Mouse (Mus musculus) heart, postnatal 4 days (tissue): ENCODE measurements at regions not wholly inside any gene's neighbourhood (a gene's known extent, or its start where the extent isn't known, plus 50 kb on each side); places are given as distances from the start of the nearest gene placed in this dataset.

Experiments
- DNase-seq: peaks from one replicate; pipeline ENCODE4 v3.0.0; 2021

DNA sequence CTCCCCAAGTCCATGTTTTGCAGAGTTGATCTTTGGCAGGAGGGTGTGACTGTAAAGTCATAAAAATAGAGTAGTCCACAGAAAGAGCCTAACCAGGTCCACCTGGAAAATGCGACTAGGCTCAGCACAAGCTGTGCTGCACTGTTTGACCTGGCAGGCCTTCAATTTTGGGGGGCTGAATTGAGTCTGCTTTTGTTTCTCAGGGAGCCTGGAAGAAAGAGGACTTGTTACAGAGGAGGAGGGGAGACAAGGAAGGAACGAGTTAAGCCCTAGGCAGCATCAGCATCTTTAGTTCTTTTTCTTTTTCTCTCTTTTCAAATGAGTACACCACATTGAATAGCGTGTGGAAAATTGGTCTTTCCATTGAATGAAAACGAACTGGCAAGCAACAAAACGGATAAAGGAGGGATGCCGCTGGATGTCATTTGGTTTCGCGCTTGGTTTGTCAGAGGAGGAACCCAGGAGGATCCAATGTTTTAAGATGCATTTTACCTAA lies 516.1 kb downstream of the Gja1 start:
- DNase-seq, result no peak

DNA sequence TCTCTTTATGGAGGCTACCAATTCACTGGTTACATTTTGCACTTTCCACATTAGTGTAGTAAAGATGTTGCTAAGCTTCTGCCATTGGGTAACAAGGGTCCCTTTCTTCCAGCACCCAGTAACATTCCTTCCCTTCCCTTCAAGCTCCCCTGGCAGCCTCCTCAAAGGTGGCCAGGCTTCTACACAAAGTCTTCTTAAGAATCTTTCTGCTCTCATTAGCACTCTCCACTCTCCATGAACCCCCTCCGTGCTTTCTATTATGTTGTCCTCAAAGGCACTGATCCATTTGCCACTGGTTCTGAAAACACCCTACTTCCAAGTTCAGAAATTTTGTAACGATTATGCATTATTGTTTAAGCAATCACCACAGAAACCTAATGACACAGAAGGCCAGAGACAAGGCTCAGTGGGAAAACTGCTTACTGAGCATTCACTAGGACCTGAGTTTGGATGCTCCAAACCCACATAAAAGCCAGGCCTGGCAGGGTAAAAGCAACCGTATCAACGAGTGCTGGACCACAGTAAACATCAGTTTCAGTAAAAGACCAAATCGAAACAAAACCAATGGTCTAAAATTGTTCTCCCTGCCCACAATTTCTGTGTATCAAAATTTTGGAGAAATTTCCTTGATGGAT lies 522.6 kb downstream of the Gja1 start:
- DNase-seq, result no peak

DNA sequence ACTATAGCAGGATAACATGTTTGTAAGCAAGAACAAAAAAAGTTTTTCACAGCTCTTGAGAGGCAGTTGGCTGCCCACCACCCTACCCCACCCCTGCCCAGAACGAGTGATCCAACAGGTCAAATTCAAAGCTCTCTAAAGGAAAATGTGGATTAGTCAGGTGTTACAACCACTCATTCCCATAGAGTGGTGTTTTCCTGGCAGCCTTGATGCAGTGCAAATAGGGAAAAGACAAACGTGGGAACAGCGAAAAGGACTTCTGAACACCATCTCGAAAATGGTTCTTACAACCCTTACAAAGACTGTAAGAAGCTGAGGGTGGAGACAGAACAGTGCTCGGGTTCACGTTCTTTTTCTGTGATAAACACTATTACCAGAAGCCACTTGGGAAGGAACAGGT lies 523.8 kb downstream of the Gja1 start:
- no peak for DNase-seq

DNA sequence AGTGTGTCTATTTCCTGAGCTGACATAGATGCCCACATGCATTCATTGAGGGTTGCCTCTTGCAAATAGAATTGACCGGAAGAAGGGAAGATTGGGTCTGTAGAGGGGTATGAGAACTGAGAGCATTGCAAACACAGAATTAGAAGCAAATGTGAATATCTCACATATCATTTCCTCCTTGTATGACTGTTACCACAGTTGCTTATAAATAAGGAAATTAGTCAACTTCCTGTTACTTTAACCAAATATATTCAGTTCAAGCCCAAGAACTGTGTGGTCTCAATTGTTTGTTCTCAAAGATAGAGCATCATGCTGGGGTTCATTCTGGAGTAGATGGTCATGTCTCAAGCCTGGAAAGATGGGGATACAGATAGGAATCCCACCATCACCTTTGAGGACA lies 535.6 kb downstream of the Gja1 start:
- DNase-seq, result no peak

DNA sequence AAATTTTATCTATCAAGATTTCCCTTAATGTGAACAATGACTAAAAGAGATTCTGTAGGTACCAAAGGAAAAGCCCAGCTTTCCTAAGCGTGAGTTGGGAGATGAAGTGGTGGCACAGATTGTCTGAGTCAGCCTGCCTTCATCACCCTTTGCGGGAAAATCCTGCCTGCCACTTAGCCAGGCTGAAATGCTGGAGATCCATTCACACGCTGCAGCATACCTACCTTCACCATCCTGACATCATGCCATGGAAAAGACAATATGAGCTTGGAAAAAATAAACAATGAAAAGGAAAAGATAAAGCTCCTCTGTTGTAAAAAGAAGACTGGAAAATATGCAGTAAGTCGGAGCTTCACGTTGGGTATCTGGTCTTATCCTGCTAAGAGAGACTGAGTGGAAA lies 537.0 kb downstream of the Gja1 start:
- no peak for DNase-seq

DNA sequence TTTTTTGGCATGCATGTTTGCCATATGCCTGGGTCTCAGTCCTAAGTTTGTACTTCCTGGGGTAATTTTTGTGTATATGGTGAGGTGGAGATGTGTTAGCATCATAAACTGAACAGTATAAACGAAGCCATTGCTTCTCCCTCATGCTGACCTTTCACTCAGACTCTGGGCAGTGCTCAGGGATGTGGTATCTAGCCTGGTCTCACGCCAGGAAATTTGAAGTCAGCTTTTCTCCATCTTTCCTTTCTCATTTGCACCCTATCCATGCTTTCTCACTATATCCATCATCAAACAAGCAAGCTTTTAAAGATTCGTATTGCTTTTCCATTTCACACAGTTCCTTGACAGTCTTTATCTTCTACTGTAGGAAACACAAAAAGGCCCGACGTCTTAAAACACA lies 541.3 kb downstream of the Gja1 start:
- DNase-seq, result no peak

DNA sequence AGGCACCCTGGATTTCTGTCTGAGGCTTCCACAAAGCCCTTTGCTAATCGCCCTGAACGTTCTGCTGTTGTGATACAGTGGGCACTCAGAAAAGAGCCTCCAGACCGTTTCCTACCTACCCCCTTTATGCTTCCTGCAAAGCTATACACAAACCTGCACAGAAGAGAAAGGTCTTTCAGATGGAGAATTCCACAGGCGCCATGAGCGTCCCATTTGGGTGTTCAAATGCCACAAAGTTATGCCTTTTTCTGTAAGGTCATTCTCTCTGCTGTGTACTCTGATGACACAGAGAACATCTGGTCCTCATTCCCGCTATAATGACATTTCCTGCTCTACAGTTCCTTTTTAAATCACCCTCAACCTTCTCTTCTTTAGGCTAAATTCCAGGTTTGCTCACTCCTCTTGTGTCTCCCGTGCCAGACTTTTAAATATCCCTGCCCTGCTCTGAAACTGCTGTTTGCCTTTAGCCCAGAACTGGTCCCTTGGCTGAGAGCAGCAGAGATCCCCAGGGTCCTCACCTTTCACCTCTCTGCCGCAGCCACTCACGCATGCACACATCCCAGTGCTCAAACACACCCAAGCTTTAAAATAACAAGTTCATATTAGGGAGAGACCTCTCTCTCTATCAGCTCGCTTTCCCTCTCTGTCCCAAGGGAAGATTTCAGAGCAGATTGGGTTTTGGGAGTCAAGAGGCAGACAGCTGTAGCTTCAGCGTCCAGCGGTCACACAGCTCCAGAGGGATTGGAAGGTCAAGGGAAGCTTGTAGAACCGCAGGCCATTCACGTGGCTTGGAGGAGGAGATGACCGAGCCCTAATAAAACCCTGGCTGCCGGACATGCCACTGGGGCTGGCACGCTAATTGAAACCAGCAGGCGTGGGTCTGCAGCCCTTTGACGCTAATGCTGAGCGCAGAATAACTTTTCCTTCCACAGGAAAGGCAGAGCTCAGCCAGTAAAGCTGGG lies 543.9 kb downstream of the Gja1 start:
- DNase-seq, result peak; percentile 35

DNA sequence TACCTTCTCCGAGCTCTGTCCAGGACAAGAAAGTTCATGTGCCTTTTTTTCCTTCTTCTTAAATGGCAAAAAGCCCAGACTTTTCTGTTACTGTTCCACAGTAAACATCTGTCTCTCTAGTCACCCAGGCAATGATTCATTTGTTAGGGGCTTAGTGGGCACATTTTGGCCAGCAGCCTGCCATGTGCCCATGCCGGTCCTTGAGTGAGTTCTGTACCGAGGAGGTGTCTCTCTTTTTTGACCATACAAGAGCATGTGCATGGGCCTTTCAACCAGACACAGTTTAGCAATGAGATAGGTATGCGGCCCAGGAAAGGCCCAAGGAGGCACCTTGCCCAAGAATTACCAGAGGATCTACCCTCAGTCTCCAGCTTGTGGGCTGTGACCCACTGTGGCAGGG lies 551.0 kb upstream of the Hsf2 start:
- no peak for DNase-seq

DNA sequence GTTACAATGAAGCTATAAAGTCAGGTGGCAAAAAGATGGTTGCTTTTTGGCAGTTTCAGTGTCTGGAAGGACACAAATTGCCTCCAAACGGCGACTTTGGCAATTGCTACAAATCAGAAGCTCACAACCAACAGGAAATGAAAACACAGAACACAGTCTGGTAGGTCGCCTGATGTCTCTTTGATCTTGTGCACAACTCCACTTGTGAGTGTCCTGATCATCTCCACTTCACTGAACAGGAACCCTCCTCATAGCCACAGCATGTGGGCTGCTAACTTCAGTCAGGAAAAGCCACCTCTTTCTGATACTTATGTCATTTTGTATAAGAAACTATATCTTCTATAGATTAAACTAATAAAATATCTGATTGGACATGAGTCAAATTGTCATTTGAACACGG lies 544.2 kb upstream of the Hsf2 start:
- no peak for DNase-seq

DNA sequence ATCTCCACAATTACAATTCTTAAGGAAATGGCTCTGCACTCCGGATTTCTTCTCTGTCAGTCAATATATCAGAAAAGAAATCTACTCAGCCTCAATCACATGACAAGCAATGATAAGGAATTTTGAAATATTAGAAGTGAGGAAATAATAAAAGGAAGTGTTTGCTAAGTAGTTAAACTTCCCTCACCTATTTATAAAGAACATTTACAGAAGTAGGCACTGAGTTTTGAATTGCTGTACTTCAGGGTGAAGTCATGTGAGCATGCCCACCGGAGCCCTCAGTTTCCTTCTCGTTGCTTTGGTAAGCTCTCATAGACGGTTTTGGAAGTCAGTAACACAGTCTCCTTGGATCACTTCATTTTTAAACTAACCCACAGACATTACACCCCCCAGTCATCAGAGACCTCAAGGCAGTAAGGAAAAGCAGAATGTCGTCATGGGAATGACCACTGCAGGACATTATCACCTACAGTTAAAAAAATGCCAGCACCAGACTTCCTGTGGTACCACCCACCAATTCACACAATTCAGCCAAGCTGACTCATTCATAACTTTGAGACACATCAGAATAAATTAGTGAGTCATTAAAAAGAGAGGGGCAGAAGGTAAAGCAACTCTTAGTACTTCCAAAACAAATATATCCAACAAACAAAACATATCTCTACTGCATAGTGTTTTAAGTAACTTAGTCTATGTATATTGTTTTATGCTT lies 541.6 kb upstream of the Hsf2 start:
- no peak for DNase-seq

DNA sequence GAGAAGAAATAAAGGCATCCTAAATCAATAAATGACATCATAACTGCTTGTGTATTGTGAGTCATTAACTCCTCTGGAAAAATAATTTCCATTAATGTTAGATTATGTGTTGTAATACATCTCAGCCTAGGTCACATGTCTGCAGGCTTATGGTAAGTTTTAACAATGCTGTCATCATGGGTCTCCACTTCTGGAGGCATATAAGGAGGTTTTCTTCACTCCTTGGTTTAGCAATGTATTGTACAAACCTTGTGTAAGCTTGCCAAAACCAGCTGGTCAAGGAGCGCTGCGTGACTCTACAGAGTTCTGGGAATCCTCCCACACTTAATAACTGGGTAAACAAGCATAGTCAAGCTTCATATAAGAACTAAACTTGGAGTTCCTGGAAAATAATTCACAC lies 529.5 kb upstream of the Hsf2 start:
- no peak for DNase-seq

DNA sequence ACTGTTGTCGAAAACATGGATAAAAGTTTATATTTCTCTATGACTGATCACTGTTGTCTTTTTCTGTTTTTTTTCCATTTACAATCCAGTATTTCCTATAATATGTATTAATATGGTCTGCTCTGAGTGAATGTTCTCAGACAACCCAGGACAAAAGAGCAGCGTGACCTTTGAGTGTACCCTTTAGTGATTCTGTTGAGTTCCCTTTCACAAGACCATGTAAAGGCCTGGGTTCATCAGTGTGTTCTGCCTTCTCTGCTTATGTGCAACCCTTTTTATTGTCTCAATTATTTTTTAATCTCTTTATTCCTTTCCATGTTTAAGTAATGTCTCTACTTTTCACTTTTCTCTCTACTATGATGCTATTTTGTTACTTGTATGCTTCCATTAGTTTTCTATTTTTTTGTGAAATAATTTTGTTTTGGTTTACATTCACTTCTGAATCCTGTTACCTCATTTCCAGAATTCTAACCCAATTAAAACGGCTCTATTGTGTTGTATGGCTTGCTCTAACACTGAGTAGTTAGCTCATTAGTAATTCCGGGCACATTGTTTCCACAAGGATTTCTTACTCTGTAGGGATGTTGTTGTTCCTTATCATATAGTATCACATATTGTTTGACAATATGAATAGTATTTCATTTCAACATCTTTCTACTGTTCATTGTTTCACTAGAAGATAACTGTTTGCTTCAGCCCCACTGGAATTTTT lies 523.9 kb upstream of the Hsf2 start:
- no peak for DNase-seq

DNA sequence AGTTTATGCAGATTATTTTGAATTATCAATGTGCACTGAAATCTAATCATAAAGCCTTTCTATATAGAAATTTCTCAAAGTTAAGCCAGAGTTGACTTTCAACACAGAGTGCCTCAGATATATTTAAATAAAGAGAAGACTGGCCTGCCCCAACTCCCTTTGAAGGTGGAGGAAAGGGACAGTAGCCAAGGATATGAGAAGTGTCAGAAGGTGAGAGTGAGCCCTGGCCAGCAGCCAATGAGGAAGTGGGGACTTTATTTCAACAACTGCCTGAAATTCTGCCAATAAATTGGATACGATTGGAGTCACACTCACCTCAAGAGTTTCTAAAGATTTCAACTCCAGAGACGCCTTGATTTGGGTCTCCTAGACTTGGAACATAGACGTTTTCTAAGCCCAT lies 523.0 kb upstream of the Hsf2 start:
- DNase-seq, result peak; percentile 59

DNA sequence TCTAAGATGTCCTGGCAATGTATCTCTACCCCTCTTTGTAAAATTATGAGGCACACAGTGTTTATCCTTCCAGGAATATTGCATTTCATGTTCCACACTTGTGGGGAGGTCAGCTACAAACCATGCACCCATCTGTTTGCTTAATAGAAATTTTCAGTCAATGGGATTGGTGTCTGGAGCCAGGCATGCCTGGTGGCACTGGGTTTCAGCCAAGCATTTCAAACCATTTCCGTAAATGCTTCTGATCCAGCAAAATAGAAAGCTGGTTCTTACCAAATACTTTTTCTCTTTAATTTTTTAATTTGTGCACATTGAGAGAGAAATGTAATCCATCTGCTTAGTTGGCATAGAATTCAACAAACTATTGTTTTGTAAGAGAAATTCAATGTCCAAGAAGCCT lies 517.3 kb upstream of the Hsf2 start:
- no peak for DNase-seq

DNA sequence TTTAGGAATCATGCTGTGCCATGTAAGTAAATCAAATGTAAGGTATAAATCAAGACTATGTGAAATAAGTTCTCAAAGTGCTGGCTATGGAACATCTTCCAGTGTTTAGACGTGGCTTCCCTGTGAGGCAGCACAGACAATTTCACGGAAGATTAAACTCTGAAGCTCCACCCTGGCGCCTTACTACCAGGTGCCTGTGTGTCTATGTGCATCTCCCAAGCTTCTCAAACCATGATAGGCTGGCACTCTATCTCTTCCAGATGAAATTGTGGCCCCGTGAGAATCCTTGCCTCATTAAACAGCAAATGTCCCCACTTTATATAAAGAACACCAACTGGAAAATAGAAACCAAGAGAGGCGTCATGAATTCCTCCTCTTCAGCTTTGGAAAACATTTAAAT lies 511.4 kb upstream of the Hsf2 start:
- no peak for DNase-seq

DNA sequence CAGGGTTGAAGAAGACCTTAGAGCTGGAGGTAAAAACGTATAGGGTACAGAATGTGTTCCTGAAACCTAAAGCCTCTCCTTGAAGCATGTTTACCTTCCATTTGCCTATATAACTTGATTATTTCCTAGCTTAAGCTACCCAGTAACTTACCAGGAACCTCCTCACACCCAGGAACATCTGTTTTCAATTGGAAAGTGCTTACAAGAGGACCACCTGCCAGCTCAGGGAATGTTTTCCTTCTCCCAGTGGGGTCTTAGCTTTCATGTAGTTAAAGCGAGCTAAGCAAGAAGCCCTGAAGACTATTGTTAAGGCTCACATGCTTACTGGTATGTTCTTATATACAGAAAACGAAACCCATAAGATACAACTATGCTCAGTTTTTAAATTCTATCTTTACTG lies 506.6 kb upstream of the Hsf2 start:
- DNase-seq, result no peak

DNA sequence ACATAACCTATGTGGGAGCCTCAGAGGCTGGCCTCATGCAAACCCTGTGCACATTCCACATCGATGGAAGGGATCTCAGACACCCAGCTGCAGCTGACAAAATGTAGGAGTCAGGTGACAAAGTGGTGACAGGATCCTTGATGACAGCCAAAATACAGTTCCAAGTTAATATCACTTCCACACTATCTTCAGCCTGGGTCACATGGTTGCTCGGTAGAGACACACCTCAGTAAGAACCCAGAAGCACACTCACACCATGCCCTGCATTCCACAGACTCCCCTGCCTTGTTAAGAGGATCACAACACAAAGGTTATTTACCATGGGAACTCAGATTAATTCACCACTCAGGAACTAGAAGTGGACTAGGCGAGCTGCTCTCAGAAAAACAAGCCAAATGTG lies 505.4 kb upstream of the Hsf2 start:
- DNase-seq, result peak; percentile 73

DNA sequence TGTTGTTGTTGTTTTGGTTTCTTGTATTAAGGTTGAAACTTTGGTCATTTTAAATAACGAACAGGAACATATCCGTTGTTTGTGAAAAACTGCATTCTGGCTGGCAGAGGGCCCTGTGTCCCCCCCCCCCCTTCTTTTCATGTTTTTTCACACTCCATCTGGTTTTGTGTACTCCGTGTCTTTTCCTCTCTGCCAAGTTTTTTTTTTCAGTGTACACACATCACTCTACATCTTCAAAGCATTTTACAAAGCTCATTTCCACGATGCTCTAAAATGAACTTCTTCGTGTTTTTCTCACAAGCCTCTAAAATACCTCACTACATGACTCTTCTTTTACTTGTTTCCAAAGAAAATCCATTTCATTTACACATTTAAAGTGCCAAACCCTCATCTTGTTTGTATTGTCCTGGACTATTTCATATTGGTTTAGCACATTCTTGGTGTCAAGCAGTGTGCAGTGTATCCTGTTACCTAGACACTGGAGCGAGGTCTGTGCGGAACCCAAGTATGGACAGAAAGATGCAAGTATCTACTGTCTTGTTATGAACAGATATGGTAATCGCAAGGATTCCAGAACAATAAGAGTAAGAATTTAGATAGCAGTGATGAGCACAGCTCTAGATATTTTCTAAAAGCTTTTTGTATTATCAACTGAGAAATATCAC lies 503.5 kb upstream of the Hsf2 start:
- no peak for DNase-seq

DNA sequence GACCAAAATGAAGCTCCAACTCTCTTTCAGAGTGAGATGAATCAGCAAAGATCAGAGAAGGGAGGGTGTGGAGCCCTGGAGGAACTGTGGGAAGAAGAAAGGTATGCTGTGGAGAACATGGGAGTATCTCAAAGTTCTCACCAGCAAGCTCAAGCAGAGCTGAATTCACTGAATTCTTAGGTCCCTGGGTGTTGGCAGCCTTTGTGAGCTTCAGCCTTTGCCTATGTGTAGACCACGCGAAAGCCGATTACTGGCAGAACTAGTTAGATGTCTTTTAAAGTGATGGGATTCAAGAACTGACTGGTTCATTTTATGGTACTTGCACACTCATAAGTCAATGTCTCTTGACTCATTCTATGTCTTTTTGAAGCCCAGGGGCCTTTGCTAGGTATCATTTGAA lies 491.2 kb upstream of the Hsf2 start:
- DNase-seq, result no peak

DNA sequence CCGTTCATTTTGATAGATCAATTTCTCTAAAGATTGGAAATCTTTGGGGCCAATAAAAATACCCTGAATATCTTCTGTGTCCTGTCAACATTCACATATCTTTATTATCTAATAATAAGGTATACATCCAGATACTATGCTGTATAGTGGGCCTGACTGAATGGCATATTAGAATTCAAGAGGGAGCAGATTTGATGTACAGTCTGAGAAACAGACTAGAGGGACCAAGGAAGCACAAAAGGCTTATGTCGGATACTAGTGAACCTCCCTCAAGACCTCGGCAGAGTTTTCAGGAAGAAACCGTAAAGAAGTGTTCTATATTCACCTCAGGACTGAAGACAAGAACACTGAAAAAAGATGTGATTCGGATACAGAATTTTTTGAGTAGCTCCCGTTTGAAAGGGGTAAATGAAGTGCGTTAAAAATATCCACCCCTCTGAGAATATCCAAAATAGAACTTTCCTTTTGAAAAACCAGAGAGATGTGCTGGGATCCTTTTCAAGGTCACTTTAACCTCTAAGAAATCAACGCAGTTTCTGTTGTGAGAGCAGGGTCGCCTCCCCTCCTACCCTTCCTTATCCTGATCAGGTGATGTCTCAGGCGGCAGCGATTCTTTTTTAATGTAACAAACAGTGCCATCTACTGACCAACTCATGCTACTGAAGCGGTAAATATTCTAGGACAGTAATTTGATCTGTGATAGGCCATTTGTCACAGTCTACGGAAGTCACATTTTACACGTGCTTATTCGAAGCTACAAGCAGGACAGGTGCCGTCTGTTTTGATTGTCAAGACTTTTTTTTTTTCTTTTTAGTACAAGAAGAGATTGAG lies 485.1 kb upstream of the Hsf2 start:
- peak; percentile 59 for DNase-seq

DNA sequence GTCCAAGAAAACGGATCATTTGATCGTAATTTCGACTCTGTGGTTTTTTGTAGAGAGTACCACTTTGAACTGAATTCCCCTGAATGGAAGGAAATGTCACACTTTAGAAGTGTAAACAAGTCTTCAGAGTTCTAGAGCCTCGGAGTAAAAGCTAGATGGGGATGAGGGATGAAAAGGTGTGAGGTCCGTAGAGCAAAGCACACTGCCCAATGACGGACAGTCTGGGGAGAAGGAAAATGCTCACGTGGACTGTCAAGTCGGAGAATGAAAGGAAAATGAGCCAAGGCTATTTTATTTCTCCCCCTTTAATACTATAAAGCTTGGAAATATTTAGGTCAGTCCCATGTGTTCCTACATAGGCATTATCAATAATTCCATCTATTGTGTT lies 484.5 kb upstream of the Hsf2 start:
- DNase-seq, result no peak
